ENCODE assay signal across 11 mouse cellular contexts in the genomic region with DNA sequence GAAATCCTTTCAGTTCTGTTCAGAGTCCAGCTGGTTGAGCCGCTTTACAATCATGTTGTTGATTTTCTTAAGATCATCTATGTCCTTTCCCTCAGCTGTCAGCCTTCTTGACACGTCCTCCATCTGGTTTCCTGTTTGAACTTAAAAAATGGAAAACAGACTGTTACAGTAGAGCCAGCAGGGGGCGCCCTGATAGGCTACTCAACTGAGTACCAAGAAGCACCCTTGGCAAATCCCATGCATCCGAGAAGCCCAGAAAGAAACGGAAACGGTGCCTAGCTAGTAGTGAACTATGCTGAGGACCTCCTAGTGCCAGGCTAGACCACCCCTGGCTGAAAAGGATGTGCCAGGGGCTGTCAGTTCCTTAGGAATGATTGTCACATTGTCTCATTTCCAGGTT. TPM values are rescaled to one million over a fixed set of nuclear protein-coding genes. Genes with fewer than 3 reads are reported as not detected.
DNase-seq lines count a peak whose midpoint lies in the region; ATAC-seq and TF ChIP-seq lines count a peak whose summit lies in the region.
"Had no signal": no experiment of that assay in that cellular context is flagged by ENCODE, and none has a peak within 500 bp of the region (broad histone marks: within the 10 kb centered on the region; RNA-seq: fewer than 3 reads in every experiment).

No protein-coding gene starts in this region.

- no peaks in the 10 kb centered on the region for H3K4me1 ChIP-seq in bone marrow, adult 2 months (ENCODE audit: control insufficient read depth, insufficient read depth, low read length)
- H3K4me1 ChIP-seq in midbrain, embryonic 11.5 days (ENCODE audit: control insufficient read depth, insufficient read depth, low read length): no peaks in the 10 kb centered on the region

- no peak for TF ChIP-seq POLR2A in bone marrow, adult 2 months (IDR thresholded peaks at IDR 0.05; ENCODE audit: borderline replicate concordance, control insufficient read depth, low read depth, low read length)

- no peaks in the 10 kb centered on the region for H3K9me3 ChIP-seq in midbrain, embryonic 11.5 days (ENCODE audit: control insufficient read depth, low read length)

- no peak overlapping the region for H3K4me2 ChIP-seq in midbrain, embryonic 11.5 days

- no peak overlapping the region for H3K4me3 ChIP-seq in bone marrow, adult 2 months (replicated peaks; ENCODE audit: control insufficient read depth, low read depth, low read length)
- H3K4me3 ChIP-seq in midbrain, embryonic 11.5 days (ENCODE audit: low read depth, low read length): no peak overlapping the region

- no peaks in the 10 kb centered on the region for H3K27me3 ChIP-seq in midbrain, embryonic 11.5 days (ENCODE audit: control insufficient read depth, insufficient read depth, low read length)

- no peaks in the 10 kb centered on the region for H3K36me3 ChIP-seq in midbrain, embryonic 11.5 days (ENCODE audit: control insufficient read depth, insufficient read depth, low read length)

- WGBS in bone marrow, adult 2 months: 37% methylated on average over 6 of the region's 6 CpGs
- 69% methylated on average over 6 of the region's 6 CpGs for WGBS in midbrain, embryonic 11.5 days

- DNase-seq in cerebellum, adult 9-11 months: peak; percentile 8
- no peak for DNase-seq in cerebellum, adult 9-10 months
- DNase-seq in left cerebral cortex, adult 18-20 months (ENCODE audit: low spot score in 2 of 2): peak; percentile 29 to 36
- DNase-seq in left cerebral cortex, postnatal 36 days (ENCODE audit: low spot score in 2 of 2): no peak
- peak; percentile 33 for DNase-seq in lung, postnatal 10 days
- DNase-seq in urinary bladder, adult 18-20 months (ENCODE audit: low spot score in 2 of 2): no peak
- no peak for DNase-seq in midbrain, embryonic 11.5 days (ENCODE audit: low spot score, missing footprints)

- intact Hi-C loops in left cerebral cortex, postnatal 36 days (cut with DNase I): no loop called here

- H3K27ac ChIP-seq in bone marrow, adult 2 months (ENCODE audit: control insufficient read depth, insufficient read depth, low read depth, low read length, poor library complexity): no peak overlapping the region
- H3K27ac ChIP-seq in midbrain, embryonic 11.5 days (ENCODE audit: low read depth, low read length): no peak overlapping the region
- H3K27ac ChIP-seq: macrophage had no signal

- H3K9ac ChIP-seq in midbrain, embryonic 11.5 days (ENCODE audit: low read length): no peak overlapping the region

- ATAC-seq in midbrain, embryonic 11.5 days (ENCODE audit: low FRiP score): no peak

- peak; percentile 26; the same call in 1 of the 2 replicates for TF ChIP-seq CTCF in bone marrow, adult 2 months (IDR thresholded peaks at IDR 0.05; ENCODE audit: control insufficient read depth, insufficient read depth, low read length)

RNA-seq across cellular contexts. Expression of a gene that starts 22.2 kb away (rescaled TPM):
- 1 to 10 TPM; 1.8 to 2.6 TPM for total RNA-seq in left cerebral cortex, adult 18-20 months (2021)
- total RNA-seq in left cerebral cortex, postnatal 36 days (2021): 1 to 10 TPM; 1.3 to 1.8 TPM
- 1.4 and 2.2 TPM in 2 replicates for polyA plus RNA-seq in bone marrow, adult 2 months (2011; ENCODE audit: insufficient read depth, insufficient read length, low replicate concordance, missing spikeins)
- polyA plus RNA-seq in midbrain, embryonic 11.5 days (2014; fragmentation: Nextera tagmentation; extraction: Ambion mirVana): not detected in 2 replicates
- polyA plus RNA-seq: macrophage; stomach, embryonic 14.5 days had no signal

RNA-seq across cellular contexts. Expression of a gene that starts 43.1 kb away (rescaled TPM):
- total RNA-seq in left cerebral cortex, adult 18-20 months (2021): under 1 TPM in 1 of 2 experiments, not detected in 1; 0.14 TPM
- under 1 TPM in 1 of 2 experiments, not detected in 1; 0.10 TPM for total RNA-seq in left cerebral cortex, postnatal 36 days (2021)
- polyA plus RNA-seq in bone marrow, adult 2 months (2011; ENCODE audit: insufficient read depth, insufficient read length, low replicate concordance, missing spikeins): 0.74 TPM in 1 of 2 replicates, not detected in the other
- 0.06 and 0.15 TPM in 2 replicates for polyA plus RNA-seq in midbrain, embryonic 11.5 days (2014; fragmentation: Nextera tagmentation; extraction: Ambion mirVana)
- polyA plus RNA-seq: C2C12 had no signal

Comparison
In these comparisons a context has a peak if more than half of its experiments do, and no peak if none do; other contexts are left out.
1. DNase-seq: peak in cerebellum, adult 9-11 months (single experiment), left cerebral cortex, adult 18-20 months (2 of 2) and lung, postnatal 10 days (single experiment); none in cerebellum, adult 9-10 months (single experiment), left cerebral cortex, postnatal 36 days (0 of 2), urinary bladder, adult 18-20 months (0 of 2) and midbrain, embryonic 11.5 days (single experiment).